Mouse (Mus musculus) CD8-positive naive resting alpha-beta T cell, adult 2 months (primary cell): ENCODE data around the gene Itga5.

Experiments used
- DNase-seq, 2 experiments: peaks; one replicate each; pipeline ENCODE4 v3.0.0; 2022; ENCODE audit warnings: low read depth in 2 of 2, low spot score in 2 of 2

Itga5 gene

DNA sequence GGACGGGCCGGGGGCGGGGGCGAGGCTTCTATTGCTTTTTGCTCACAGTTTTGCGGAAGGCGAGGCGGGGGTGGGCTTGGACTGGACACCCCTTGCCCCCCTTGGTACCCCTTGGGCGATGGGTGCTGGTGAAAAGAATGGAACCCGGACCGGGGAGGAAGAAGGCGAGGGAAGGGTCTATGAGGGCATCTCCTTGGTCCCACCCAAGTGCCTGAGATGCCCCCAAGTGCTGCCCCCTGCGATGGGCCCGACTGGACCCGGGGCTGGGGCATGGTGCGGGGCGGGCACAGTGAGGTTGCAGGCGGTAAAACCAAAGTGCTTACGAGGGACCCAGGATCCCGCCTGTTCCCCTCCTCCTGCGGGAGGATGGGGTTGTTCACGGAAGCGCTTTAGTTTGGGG lies 52.4 kb downstream of the Itga5 start:
- no peak for DNase-seq

DNA sequence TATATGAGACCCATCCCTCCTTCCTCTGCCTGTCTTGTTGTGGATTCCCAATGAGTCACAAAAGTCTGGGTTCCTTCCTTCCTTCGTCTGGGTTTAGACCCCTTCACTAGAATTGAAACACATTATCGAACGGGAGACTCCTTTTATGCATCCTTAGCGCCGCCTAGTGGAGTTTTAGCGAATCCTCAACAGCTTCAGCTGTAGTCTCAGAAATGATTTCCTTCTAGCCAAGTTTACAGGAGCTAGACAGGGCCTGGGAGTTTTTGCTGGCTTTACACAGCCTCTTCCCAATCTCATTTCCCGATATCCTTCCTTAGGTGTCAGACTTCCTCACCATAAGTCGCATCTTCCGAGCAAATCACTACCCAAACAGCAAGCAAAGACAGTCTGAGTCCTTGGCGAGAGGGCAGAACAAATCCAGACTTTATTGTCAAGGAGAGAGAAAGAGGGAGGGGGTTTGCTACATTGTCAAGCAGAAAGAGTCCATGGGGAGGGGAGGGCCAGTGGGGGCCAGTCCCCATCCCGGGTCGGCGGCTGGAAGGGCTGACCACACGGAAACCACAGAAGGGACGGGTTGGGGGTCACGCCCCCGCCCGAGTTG lies 53.0 kb downstream of the Itga5 start:
- peak; percentile 47 to 56 for DNase-seq

DNA sequence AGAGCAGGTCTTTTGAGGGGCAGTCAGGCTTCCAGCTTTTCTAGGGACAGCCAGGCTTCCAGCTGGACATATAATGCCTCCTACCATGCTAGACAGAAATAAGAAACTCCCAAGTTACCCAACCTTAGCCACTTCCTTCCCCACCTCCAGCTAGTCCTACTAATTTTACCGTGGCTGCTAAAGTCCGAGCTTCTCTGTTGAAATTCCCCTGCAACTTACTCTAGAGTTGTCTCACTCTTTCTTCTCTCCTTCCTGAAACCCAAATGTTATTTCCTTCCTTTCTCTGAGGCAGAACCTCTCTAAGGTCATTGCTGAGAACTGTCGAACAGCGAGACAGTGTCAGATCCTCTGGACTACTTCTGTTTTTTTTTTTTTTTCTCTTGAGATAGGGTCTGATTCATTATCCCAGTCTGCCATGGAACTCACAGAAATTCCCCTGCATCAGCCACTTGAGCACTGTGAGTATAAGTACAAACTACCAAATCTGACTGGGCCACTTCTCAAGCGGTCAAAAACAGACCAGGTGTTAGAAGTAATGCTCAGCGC lies 56.1 kb downstream of the Itga5 start, which contains the start of gene Gpr84:
Gene Gpr84 (minus strand): TSS at position 248 of the 546 bp plus-strand sequence.
- no peak for DNase-seq

DNA sequence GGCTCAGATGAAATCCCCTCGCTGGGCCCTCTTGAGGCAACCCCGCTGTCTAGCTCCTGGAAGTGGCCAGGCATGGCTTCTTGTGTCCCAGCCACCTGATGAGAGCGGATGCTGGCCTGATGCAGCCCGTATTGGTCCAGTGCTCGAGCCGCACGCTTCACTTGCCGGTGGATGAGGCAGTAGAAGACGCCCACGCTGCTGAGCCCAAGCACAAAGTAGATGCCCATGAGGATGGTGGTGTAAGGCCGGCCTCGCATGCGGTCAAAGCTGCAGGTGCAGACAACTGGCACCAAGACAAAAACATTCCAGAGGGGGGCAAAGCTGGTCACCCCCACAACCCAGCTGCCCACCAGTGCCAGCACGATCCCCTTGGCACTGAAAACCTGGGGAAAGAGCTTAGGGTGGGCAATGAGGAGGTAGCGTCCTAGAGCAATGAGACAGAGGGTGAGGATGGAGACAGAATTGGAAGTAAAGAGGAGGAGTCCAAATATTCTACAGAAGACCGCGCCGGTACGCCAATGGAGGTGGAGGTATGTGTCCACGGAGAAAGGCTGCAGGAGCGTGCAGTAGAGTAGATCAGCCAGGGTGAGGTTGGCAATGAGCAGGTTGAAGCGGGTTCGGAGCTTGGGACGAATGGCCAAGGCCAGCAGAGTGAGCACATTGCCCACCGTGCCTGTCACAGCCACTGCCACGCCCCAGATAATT lies 57.5 kb downstream of the Itga5 start:
- no peak for DNase-seq

DNA sequence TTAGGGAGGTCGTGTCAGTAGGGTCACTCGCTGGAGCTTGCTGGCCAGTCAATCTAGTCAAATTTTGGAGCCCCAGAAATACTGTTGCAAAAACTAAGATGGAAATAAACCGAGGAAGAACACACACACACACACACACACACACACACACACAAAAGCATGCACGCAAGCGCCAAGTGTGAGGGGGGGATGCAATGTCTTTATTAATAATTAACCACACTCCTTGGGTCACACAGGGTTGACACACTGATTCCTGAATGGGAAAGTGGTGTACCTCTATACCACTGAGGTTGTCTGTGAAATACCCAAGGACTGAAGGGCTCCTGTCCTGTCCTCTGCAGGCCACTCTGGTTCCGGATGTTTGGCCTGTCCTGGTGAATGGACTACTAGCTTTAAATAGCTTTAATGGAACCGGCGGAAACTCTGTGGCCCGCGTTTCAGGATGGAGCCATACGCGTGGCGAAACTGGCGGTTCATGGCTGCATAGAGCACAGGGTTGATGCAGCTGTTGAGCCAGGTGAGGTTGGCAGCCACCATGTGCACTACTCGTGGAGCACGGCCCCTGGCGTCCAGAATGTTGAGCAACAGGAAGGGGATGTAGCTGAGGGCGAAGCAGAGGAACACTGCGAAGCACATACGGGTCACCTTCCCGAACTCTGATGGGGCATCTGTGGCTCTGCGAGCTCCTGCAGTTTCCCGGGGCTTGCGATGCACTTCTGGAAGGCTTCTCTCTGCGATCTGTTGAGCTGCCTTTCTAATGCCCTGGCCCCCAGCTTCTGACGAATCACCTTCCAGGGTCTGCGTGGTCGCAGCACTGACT lies 58.3 kb downstream of the Itga5 start:
- no peak for DNase-seq

DNA sequence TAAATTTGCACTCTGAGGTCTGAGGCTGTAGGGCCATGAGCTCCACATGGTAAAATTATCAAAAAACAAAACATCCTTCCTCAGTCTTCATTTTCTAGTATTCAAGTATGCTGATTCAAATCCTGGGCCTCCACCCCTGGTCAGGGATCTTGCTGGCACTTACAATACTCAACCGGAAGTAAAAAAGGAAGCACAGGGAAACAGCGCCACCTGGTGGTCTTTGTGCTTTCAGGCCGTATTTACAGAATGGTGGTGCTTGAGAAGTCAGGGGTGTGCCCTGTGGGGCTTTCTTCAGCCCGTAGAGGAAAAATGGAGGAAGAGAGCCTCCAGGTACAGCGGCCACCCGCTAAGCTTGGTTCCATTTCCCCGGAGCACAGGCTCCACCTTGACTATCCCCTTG lies 59.4 kb downstream of the Itga5 start:
- peak; percentile 87 to 92 for DNase-seq

DNA sequence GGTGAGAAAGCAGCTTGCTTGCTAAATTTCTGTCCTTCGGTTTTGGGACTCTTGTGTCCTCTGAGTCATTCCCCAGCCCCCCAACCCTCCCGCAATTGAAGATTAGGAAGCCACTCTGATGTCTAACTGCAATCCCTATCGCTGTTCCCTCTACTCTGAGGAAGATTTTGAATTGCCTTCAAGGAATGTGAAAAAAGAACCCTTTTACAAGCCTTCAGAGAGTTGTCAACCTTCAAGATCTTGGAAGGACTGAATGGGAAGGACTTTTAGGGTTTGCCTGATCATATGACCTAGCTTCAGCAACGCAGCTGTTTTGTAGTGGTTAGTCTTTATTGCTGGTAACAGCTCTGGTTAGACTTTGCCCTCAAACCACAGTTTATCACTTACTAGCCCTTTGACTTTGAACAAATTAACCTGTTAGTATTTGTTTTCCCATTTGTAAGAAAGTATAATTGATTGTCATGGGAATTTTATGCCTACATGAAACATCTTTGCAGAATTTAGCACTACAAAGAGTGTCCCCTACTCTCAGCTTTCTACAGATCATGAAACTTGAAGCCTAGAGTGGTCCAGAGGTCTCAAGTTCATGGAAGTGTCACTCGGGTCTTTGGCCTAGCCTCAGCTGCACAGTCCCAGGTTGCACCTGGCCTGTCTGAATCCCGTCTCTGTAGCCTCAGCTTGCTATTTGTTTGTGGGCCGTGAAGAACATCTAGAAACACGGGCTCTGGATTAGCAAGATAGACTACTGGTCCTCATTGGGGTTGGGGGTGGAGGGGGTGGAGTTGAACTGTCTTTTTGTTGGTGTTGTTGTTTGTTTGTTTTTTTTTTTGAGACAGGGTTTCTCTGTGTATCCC lies 60.5 kb downstream of the Itga5 start:
- no peak for DNase-seq

DNA sequence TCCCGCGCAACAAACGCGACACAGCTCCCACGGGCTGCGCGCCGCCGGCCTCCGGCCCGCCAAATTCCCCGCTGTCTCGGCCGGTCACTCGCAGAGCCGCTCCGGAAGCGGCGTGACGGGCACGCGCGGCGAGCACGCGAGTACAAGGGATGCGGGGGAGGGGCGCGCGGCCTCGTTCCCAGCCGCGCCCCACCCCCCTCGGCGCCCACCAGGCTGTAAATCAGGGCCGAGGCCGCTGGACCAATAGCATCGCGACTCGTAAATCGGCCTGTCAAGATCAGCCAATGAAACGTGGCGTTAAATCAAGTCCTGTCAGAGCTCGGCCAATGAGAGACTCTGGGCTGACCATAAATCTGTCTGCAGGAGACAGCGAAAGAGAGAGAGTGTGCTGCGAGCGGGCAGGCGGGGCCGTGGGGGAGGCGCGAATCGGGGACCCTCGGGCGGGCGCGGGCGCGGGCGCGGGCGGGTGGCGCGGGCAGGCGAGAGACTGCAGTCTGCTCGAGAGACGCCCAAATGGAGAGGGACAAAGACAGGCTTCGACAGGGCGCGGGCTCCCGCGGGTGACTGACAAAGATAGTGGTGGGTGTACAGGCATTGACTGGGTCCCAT lies 61.4 kb downstream of the Itga5 start:
- DNase-seq = peak; percentile 62 to 72

DNA sequence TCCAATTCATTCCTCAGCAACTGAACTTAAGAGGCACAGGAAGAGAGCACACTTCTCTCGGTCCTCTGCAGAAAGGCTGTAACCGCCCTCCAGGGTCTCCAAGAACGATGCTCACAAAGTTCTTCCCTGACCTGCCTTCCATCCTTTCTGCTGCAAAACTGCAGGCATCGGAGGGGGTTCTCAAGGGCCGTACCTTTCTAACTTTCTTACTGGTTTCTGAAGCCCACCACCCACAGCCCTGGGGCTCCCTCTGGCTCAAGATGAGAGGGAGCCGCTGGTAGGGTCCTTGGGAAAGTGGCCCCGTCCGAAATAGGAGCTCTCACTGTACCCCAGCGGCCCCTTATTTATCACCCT lies 62.0 kb downstream of the Itga5 start:
- no peak for DNase-seq

DNA sequence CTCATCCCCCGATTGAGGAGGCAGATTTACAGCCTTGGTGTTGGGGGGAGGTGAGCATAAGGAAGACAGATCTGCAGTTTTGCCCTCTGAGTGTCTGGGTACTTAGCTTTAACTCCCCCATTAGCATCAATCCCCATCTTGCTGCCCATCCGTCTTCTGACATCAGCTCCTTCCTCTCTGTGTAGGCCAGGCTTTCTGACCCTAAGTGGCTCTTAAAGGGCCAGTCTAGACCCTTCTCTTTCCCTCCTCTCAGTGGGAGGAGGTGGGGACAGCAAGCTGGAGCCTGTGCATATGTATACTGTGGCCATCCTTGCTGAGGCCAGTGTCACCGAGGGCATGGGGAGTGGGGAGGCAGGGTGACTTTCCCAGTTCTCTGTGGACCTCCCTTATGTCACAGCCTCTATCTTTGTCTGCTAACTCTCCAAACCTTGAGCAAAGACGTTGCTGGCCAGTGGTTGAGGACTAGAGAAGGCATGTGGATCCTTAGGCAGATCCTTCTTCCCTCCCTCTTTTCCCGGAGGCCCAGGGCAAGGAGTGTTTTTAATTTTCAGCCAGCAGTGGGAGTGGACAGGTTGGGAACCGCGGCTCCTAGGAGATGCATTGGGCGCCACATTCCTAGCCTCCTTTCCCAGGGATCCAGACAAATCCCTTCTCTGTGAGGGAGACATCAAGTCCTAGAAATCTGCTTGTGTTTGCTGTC lies 62.5 kb downstream of the Itga5 start:
- no peak for DNase-seq

DNA sequence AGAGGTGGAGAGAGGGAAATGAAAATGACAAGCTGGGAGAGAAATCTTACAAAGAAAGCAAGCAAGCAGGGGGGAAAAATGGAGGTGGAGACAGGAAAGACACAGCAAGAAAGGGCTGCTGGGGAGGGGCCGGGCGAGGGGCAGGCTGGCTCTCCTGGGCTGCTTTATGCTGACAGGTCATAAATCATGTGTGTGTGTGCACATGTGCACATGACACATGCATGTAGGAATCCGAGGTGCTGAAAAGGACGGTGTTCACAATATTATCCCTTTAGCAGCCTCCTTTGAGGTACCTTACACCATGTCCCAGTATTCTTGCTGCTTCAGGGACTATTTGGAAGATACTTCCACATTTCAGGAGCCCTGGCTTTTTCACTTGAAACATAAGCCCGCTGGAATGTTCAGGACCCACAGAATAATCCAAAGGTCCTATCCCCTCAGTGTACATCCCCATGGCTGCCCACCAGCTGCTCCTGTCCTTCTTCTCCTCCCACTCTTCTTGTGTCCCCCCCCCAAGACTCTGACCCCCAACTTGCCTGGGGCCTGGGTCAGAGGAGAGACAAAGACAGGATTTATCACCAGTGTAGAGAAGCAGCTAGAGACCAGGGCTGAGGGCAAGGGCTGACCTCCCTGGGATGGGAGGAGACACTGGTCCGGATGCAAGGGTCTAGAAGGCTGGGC lies 64.1 kb downstream of the Itga5 start:
- no peak for DNase-seq

DNA sequence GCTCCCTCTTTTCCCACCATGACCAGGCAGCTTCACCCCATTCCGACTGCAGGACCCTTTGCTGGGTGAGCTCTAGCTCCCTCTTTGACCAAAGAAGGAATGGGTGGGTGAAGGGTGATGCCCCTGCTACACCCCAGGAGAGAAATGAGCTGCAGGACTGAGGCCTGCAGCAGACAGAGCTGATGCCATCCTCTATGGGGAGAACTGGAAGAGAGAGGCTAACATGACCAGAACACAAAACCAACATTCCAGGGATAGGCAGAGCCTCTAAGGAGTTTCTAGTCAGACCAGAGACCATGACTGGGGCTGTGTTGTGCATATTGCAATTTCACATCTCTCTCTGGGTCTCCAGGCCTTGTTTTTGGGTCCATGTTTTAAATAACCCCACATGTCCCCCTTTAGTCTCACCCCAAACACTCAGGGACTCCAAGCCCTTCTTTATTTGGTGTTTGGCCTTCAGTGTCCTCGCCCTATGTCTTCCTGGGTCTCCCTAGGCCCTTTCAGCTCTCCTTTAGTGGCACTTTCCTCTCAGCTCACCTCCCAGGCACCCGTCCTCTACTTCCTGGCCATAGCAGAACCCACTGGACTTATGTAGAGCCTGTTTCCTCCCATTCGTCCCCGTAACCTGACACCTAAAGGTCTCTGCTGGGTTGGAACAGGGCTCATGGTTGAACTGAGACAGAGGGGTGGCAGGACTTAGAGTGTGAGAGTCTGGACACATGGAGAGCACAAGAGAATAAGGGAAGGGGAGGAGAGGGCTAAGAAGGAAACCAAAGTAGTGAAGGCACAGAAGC lies 64.8 kb downstream of the Itga5 start:
- no peak for DNase-seq

DNA sequence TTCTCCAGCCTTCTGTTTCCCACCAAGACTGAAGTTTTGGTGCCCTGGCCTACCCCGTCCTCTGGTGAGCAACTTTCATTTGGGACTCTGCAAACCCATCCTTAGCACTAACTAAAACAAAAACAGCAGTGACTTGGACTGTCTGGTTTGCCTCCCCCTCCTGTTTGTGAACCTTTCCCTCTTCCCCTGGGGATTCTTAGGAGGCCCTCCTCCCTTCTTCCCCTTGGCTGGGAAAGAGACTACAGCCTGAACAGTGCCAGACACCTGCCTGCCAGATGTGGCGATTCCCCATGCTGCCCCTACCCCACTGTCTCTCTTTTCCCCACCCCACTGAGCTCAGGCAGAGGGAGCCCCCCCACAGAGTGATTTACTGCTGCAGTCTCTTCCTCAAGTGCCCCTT lies 65.5 kb downstream of the Itga5 start:
- no peak for DNase-seq

DNA sequence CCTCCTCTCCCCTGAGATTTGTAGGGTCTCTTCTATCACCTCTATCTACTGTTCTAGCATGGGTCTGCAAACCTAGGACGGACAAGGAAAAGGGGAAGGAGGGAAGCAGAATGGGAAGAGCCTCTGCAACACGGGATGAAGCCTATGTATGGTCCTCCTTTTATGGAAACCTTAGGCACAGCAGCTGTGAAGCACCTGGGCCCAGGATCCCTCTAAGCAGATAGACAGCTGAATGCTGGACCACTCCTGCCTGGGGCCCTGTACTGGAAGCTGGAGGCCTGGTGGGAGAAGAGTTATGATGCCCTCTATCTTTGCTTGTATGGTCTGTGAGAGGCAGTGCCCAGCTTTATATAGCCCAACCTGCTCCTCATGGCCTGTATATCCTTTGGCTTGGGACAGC lies 66.0 kb downstream of the Itga5 start:
- no peak for DNase-seq

DNA sequence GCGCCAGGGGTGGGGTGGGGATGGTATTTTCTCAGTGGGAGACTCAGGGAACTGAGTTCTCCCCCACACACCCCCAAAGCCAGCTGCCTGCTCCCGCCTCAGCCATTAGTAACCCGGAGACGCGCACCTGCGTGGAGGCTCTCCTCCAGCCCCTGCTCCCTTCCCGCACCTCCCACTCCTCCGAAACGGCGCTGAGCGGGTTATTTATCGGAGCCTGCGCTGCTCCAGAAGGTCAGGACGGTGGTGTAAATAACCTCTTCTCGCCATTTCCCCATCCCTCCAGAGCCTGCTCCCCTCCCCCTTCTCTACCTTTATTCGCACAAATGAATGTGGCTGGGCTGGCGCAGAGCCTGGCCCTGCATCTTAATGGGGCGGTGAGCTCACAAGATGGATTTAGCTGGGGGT lies 66.5 kb downstream of the Itga5 start:
- no peak for DNase-seq

DNA sequence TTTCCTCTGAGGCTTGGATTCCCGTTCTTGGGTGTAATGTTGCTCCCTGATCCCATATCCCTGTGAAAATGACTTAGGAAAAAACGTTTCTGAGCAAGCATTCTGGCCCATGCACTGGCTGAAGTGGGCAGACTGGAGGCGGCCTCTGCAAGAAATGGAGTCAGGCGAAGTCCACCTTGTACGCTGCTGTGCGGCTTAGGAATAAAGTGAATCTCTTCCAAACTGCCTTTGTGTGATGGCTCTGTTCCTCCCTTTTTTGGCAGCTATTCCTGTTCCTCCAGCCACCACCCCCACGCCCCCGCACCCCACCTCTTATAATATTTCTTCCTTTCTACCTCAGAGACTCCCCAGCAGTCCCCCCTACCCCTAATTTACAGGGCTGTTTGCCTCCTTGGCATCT lies 66.9 kb downstream of the Itga5 start:
- no peak for DNase-seq

DNA sequence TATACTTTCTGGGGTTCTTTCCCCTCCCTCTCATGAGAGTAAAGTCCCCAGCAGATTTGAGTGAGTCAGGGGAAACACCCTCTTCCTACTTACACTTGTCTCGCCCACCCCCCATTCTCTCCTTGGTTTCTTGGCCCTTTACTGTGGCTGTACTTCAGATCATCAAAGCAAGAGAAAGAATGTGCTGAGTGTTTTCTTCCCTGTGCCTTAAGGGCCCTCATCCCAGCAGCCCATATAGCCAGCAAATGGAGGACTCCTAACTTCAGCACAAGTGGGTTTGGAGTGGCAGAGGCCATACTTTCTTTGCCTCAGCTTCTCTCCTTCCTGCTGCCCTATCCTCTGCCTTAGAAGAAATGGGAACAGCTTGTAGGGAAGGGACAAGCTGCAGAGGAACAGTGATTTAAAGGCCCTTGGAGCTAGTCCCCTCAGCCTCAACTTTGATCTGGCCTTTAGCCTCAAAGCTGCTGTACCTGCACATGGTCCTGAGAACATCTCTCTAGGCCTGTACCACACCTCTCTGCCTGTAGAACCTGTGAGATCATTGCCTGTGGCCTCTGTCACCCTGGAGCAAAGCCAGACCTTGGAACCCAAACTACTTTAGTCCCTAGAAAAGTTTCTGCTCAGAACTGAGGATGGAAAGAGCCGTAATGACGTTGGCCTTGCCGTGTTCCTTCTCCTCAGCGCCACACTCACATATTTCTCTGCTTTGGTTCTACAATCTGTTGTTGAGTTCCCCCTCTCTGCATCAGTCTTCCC lies 67.5 kb downstream of the Itga5 start:
- no peak for DNase-seq

DNA sequence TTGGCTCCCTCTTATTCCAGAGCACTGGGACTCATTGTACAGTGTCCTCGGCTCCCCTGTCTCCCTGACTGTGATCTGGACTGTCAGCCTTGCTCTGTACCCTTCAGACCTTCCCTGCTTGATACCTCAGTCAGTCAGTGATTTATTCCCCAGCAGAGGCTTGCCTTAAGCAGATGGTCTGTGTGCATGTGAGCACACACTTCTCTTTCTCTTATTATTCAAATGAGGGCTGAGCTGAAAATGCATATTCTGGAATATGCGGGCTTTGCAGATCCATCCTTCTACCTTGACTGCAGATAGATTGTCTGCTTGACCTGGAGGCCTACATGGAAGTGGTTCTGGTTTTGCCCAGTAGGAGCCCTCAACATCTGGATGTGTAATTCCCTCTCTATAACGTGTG lies 68.5 kb downstream of the Itga5 start:
- DNase-seq = no peak
